Mouse (Mus musculus) embryonic facial prominence, embryonic 13.5 days (tissue): Measurements from ENCODE around the gene Rps24. TPM values are rescaled to one million over a fixed set of nuclear protein-coding genes. Genes with fewer than 3 reads are reported as not detected.
A peak's percentile ranks its signal among the peaks of the same experiment; 100 is the strongest.

Experiments used
- ATAC-seq: fragments of 200-750 bp; cut with Nextera tagmentation; 2 replicates; pipeline ENCODE4 v1.8.0; 2017; ENCODE audit warnings: low read depth; ENCODE audit not compliant: insufficient number of reproducible peaks, insufficient read depth, low FRiP score, low TSS enrichment
- H3K27ac ChIP-seq: fragments of 300-500 bp; sonication (generic); 2 replicates; pipeline ENCODE4 v1.5.1; 2015; ENCODE audit warnings: moderate library complexity, mild to moderate bottlenecking, inconsistent platforms
- H3K27me3 ChIP-seq: fragments of 300-500 bp; sonication (generic); 2 replicates; pipeline ENCODE4 v1.6.1; 2015; ENCODE audit warnings: mild to moderate bottlenecking, inconsistent platforms
- H3K36me3 ChIP-seq: fragments of 300-500 bp; sonication (generic); 2 replicates; pipeline ENCODE4 v1.6.1; 2015; ENCODE audit warnings: mild to moderate bottlenecking, inconsistent platforms
- H3K4me1 ChIP-seq: fragments of 300-500 bp; sonication (generic); 2 replicates; pipeline ENCODE4 v1.6.1; 2015; ENCODE audit warnings: inconsistent platforms
- H3K4me2 ChIP-seq: fragments of 300-500 bp; sonication (generic); 2 replicates; pipeline ENCODE4 v1.6.1; 2015; ENCODE audit warnings: moderate library complexity, mild to moderate bottlenecking, inconsistent platforms
- H3K4me3 ChIP-seq: fragments of 300-500 bp; sonication (generic); 2 replicates; pipeline ENCODE4 v1.5.1; 2015; ENCODE audit warnings: mild to moderate bottlenecking, inconsistent platforms
- H3K9ac ChIP-seq: fragments of 300-500 bp; sonication (generic); 2 replicates; pipeline ENCODE4 v1.6.1; 2015; ENCODE audit warnings: mild to moderate bottlenecking, inconsistent platforms
- H3K9me3 ChIP-seq: fragments of 300-500 bp; sonication (generic); 2 replicates; pipeline ENCODE4 v1.6.1; 2016; ENCODE audit warnings: inconsistent platforms
- WGBS: fragments of 180-500 bp; shearing (Covaris S2); methylation state at CpG from one replicate; pipeline ENCODE4 v1.1.7; 2015; ENCODE audit warnings: mixed read lengths; 5-methylcytosine and 5-hydroxymethylcytosine counted together
- polyA plus RNA-seq: library from polyadenylated mRNA; unstranded; fragments of >200 nt; fragmentation: Nextera tagmentation; extraction: Ambion mirVana; gene quantifications from 2 replicates; pipeline ENCODE4 v1.2.1, GENCODE M21; 2015

Gene Rps24
- polyA plus RNA-seq, 1 experiment from 2014 or later: 1,123 TPM

GRCm38 (mm10) chr14:24498561-24499255, 11.8 kb downstream of the Rps24 start:
- no peak overlapping the region; the same call in 1 of the 2 replicates for H3K27ac ChIP-seq
- no peak overlapping the region for H3K4me3 ChIP-seq
- peaks cover 27% of the 10 kb centered on the region for H3K4me1 ChIP-seq
- no peak for ATAC-seq
- no peaks in the 10 kb centered on the region for H3K9me3 ChIP-seq
- 60% methylated on average over 5 of the region's 5 CpGs for WGBS
- H3K4me2 ChIP-seq: no peak overlapping the region
- H3K36me3 ChIP-seq: peaks cover 60% of the 10 kb centered on the region
- no peaks in the 10 kb centered on the region for H3K27me3 ChIP-seq
- no peak overlapping the region for H3K9ac ChIP-seq

GRCm38 (mm10) chr14:24499478-24499877, 12.6 kb downstream of the Rps24 start:
- Histone ChIP-seq H3K4me2 (no peak overlapping the region), H3K27me3 (no peaks in the 10 kb centered on the region), H3K4me3 (no peak overlapping the region), H3K9me3 (no peaks in the 10 kb centered on the region), H3K4me1 (peaks cover 19% of the 10 kb centered on the region), H3K27ac (peak overlapping the region; percentile 39; the same call in 1 of the 2 replicates), H3K36me3 (peaks cover 52% of the 10 kb centered on the region), H3K9ac (no peak overlapping the region)
- no peak for ATAC-seq
- 45% methylated on average over 9 of the region's 9 CpGs for WGBS

GRCm38 (mm10) chr14:24500091-24500844, 13.3 kb downstream of the Rps24 start:
- WGBS: 11% methylated on average over 18 of the region's 18 CpGs
- H3K4me3 ChIP-seq: peak overlapping the region; percentile 18; the same call in 1 of the 2 replicates

GRCm38 (mm10) chr14:24500845-24501186, 13.9 kb downstream of the Rps24 start:
- Histone ChIP-seq H3K27me3 (no peaks in the 10 kb centered on the region), H3K4me1 (peaks cover 17% of the 10 kb centered on the region), H3K9ac (peak overlapping the region; percentile 64), H3K4me3 (peak overlapping the region; percentile 18; the same call in 1 of the 2 replicates), H3K4me2 (peak overlapping the region; percentile 50), H3K9me3 (no peaks in the 10 kb centered on the region), H3K36me3 (peaks cover 39% of the 10 kb centered on the region), H3K27ac (peak overlapping the region; percentile 73)
- WGBS: 13% methylated on average over 8 of the region's 8 CpGs
- ATAC-seq: no peak

More at GRCm38 (mm10) chr14:24500091-24500844, 13.3 kb downstream of the Rps24 start:
- H3K9me3 ChIP-seq: no peaks in the 10 kb centered on the region
- H3K4me1 ChIP-seq: peaks cover 17% of the 10 kb centered on the region
- peak overlapping the region; percentile 73 for H3K27ac ChIP-seq
- no peaks in the 10 kb centered on the region for H3K27me3 ChIP-seq
- peak; percentile 44; the same call in 1 of the 2 replicates for ATAC-seq
- H3K9ac ChIP-seq: peak overlapping the region; percentile 64
- peak overlapping the region; percentile 50 for H3K4me2 ChIP-seq
- H3K36me3 ChIP-seq: peaks cover 44% of the 10 kb centered on the region

GRCm38 (mm10) chr14:24501256-24501655, 14.3 kb downstream of the Rps24 start:
- H3K4me2 ChIP-seq: 0 out of 2 replicates have a peak overlapping the region, but pooled peaks have one; percentile 50
- H3K4me1 ChIP-seq: peaks cover 17% of the 10 kb centered on the region
- no peaks in the 10 kb centered on the region for H3K9me3 ChIP-seq
- peak overlapping the region; percentile 73 for H3K27ac ChIP-seq
- no peak overlapping the region for H3K4me3 ChIP-seq
- no peak for ATAC-seq
- WGBS: 50% methylated on average over 4 of the region's 4 CpGs
- H3K9ac ChIP-seq: peak overlapping the region; percentile 64
- no peaks in the 10 kb centered on the region for H3K27me3 ChIP-seq
- H3K36me3 ChIP-seq: peaks cover 34% of the 10 kb centered on the region

GRCm38 (mm10) chr14:24507452-24508069, 20.6 kb downstream of the Rps24 start:
- Histone ChIP-seq H3K4me3 (no peak overlapping the region), H3K36me3 (no peaks in the 10 kb centered on the region), H3K9ac (no peak overlapping the region), H3K4me1 (peaks cover 20% of the 10 kb centered on the region), H3K27ac (peak overlapping the region; percentile 23; the same call in 1 of the 2 replicates), H3K9me3 (no peaks in the 10 kb centered on the region), H3K27me3 (no peaks in the 10 kb centered on the region), H3K4me2 (peak overlapping the region; percentile 56; the same call in 1 of the 2 replicates)
- ATAC-seq: no peak
- 30% methylated on average over 14 of the region's 14 CpGs for WGBS

GRCm38 (mm10) chr14:24508070-24508773, 21.3 kb downstream of the Rps24 start:
- no peak for ATAC-seq
- no peaks in the 10 kb centered on the region for H3K9me3 ChIP-seq
- H3K36me3 ChIP-seq: no peaks in the 10 kb centered on the region
- peak overlapping the region; percentile 23; the same call in 1 of the 2 replicates for H3K27ac ChIP-seq
- H3K27me3 ChIP-seq: no peaks in the 10 kb centered on the region
- H3K4me3 ChIP-seq: peak overlapping the region; percentile 21
- peak overlapping the region; percentile 44; the same call in 1 of the 2 replicates for H3K9ac ChIP-seq
- H3K4me2 ChIP-seq: peak overlapping the region; percentile 56
- H3K4me1 ChIP-seq: peaks cover 20% of the 10 kb centered on the region
- 17% methylated on average over 18 of the region's 18 CpGs for WGBS

- Histone ChIP-seq H3K9ac (no peak overlapping the region), H3K4me3 (no peak overlapping the region), H3K27me3 (no peaks in the 10 kb centered on the region), H3K36me3 (no peaks in the 10 kb centered on the region), H3K9me3 (no peaks in the 10 kb centered on the region), H3K4me1 (peaks cover 20% of the 10 kb centered on the region), H3K27ac (no peak overlapping the region), H3K4me2 (no peak overlapping the region)
- 76% methylated on average over 5 of the region's 5 CpGs for WGBS
- ATAC-seq: no peak
Measured at GRCm38 (mm10) chr14:24509557-24509956, 22.6 kb downstream of the Rps24 start.

- Histone ChIP-seq H3K9me3 (no peaks in the 10 kb centered on the region), H3K4me1 (peaks cover 20% of the 10 kb centered on the region), H3K36me3 (no peaks in the 10 kb centered on the region), H3K4me3 (no peak overlapping the region), H3K27me3 (no peaks in the 10 kb centered on the region), H3K27ac (no peak overlapping the region), H3K9ac (no peak overlapping the region), H3K4me2 (no peak overlapping the region)
- no peak for ATAC-seq
- WGBS: 98% methylated on average over 1 of the region's 1 CpGs
Measured at GRCm38 (mm10) chr14:24510218-24510617, 23.3 kb downstream of the Rps24 start.

GRCm38 (mm10) chr14:24510679-24511078, 23.8 kb downstream of the Rps24 start:
- 76% methylated on average over 2 of the region's 2 CpGs for WGBS
- no peaks in the 10 kb centered on the region for H3K27me3 ChIP-seq
- no peak overlapping the region for H3K9ac ChIP-seq
- H3K4me3 ChIP-seq: no peak overlapping the region
- H3K36me3 ChIP-seq: no peaks in the 10 kb centered on the region
- no peak overlapping the region for H3K27ac ChIP-seq
- ATAC-seq: no peak
- no peak overlapping the region for H3K4me2 ChIP-seq
- no peaks in the 10 kb centered on the region for H3K9me3 ChIP-seq
- peaks cover 20% of the 10 kb centered on the region for H3K4me1 ChIP-seq
